Comparison of ENCODE assay signal across 16 mouse cellular contexts in genomic region chr7:114648791-114649190, GRCm38 (mm10). TPM values are rescaled to one million over a fixed set of nuclear protein-coding genes. Genes with fewer than 3 reads are reported as not detected.
A peak's percentile ranks its signal among the peaks of the same experiment; 100 is the strongest.
DNase-seq lines count a peak whose midpoint lies in the region; ATAC-seq and TF ChIP-seq lines count a peak whose summit lies in the region.
"Had no signal": no experiment of that assay in that cellular context is flagged by ENCODE, and none has a peak within 500 bp of the region (broad histone marks: within the 10 kb centered on the region; RNA-seq: fewer than 3 reads in every experiment).

No protein-coding gene starts in this region.

- WGBS in liver, postnatal 0 days (ENCODE audit: insufficient replicate concordance), result 58% methylated on average over 3 of the region's 3 CpGs

- TF ChIP-seq EP300 in liver, postnatal 0 days (IDR thresholded peaks at IDR 0.05; ENCODE audit: low read depth), result no peak

- no peaks in the 10 kb centered on the region for H3K36me3 ChIP-seq in liver, postnatal 0 days (replicated peaks; ENCODE audit: insufficient read depth, low read length)

- no peak overlapping the region for H3K9ac ChIP-seq in liver, postnatal 0 days (replicated peaks)

- H3K27me3 ChIP-seq in liver, postnatal 0 days (ENCODE audit: insufficient read depth, low read length), result no peaks in the 10 kb centered on the region

- peak; percentile 37 for TF ChIP-seq CTCF in liver, postnatal 0 days (IDR thresholded peaks at IDR 0.05; ENCODE audit: low read depth)

- peak; percentile 18 for DNase-seq in CD4-positive, CD25-positive, alpha-beta regulatory T cell, adult 2 months (ENCODE audit: low read depth, low spot score)
- DNase-seq in liver, postnatal 0 days, result no peak
- DNase-seq in liver, result no peak
- DNase-seq in ZHBTc4 (ENCODE audit: low read depth, low spot score), result peak; percentile 27
- DNase-seq in right cerebral cortex, postnatal 10 days (ENCODE audit: low spot score in 2 of 2), result no peak
- no peak for DNase-seq in cerebellum, postnatal 25 days
- DNase-seq: adrenal gland, postnatal 14 days; heart, adult 11 months; heart, postnatal 14 days; left cerebral cortex, postnatal 4 days; lung, postnatal 10 days had no signal

- H3K27ac ChIP-seq in liver, postnatal 0 days (ENCODE audit: low read depth), result no peak overlapping the region

- no peaks in the 10 kb centered on the region for H3K4me1 ChIP-seq in liver, postnatal 0 days (ENCODE audit: insufficient read depth)

- no peak for ATAC-seq in CD4-positive, CD25-positive, alpha-beta regulatory T cell, adult 4 months
- no peak for ATAC-seq in liver, postnatal 0 days
- ATAC-seq in megakaryocyte-erythroid progenitor cell, adult 5-6 weeks (replicated peaks; ENCODE audit: low FRiP score, low TSS enrichment, poor library complexity, severe bottlenecking), result peak; percentile 90
- ATAC-seq: forebrain, embryonic 16.5 days; intestine, embryonic 16.5 days had no signal

- no peaks in the 10 kb centered on the region for H3K9me3 ChIP-seq in liver, postnatal 0 days (ENCODE audit: low read length)

- H3K4me2 ChIP-seq in liver, postnatal 0 days (ENCODE audit: low read depth, low read length), result no peak overlapping the region

- no peak overlapping the region for H3K4me3 ChIP-seq in liver, postnatal 0 days (ENCODE audit: low read depth, low read length)

RNA-seq across cellular contexts. Expression of gene Calca, which starts 12.6 kb away (rescaled TPM):
- not detected for polyA plus RNA-seq in CD4-positive, CD25-positive, alpha-beta regulatory T cell, adult 4 months (2017; shearing (Covaris generic))
- polyA plus RNA-seq in liver, postnatal 0 days (2015; fragmentation: Nextera tagmentation; extraction: Ambion mirVana), result 0.15 TPM in 1 of 2 replicates, not detected in the other
- total RNA-seq in megakaryocyte-erythroid progenitor cell, adult 5-6 weeks (2014; fragmentation: Nextera tagmentation), result not detected in 2 replicates
- total RNA-seq in megakaryocyte-erythroid progenitor cell, adult 5-6 weeks (2017), result not detected in 2 replicates
- total RNA-seq: adrenal gland, postnatal 14 days; heart, postnatal 14 days had no signal
- polyA plus RNA-seq: small intestine, adult 2 months had no signal

Comparison
In these comparisons a context has a peak if more than half of its experiments do, and no peak if none do; other contexts are left out.
1. DNase-seq: peak in CD4-positive, CD25-positive, alpha-beta regulatory T cell, adult 2 months (single experiment) and ZHBTc4 (single experiment); none in liver, postnatal 0 days (single experiment), liver (single experiment), right cerebral cortex, postnatal 10 days (0 of 2) and cerebellum, postnatal 25 days (0 of 2).